Mouse (Mus musculus): ENCODE measurements at regions not wholly inside any gene's neighbourhood (a gene's known extent, or its start where the extent isn't known, plus 50 kb on each side); places are given as distances from the start of the nearest gene placed in this dataset.

GRCm38 (mm10) chr1:137549659-137550058, 589.4 kb upstream of the Nr5a2 start:
- TF ChIP-seq MAFK (IDR thresholded peaks at IDR 0.05; ENCODE audit: insufficient read depth, low read depth, low read length) = no peak
- TF ChIP-seq ZNF384 (IDR thresholded peaks at IDR 0.05; ENCODE audit: low read depth, low read length) = no peak

Data from ES-E14 (cell line).